Comparison of ENCODE assay signal across 8 mouse cellular contexts in the genomic region with DNA sequence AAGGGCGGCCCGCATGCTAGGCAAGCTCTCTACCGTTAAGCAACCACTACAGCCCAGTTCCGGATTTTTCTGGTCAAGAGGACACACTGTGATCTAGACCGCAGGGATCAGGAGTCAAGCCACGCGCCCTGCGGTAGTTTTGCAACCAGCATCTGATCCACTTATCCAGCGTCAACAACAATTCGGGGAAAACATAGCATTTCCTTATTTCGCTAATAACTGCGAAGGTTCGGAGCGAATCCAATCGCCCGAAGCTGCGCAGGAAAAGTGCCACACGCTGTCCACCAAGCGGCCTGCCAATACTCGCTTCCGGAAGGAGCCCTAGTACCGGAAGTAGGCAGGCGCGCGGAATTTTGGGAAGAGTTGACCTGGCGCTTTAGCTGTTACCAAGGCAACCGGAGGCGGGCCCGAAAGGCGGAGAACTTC. TPM values are rescaled to one million over a fixed set of nuclear protein-coding genes. Genes with fewer than 3 reads are reported as not detected.
DNase-seq lines count a peak whose midpoint lies in the region; ATAC-seq and TF ChIP-seq lines count a peak whose summit lies in the region.

No protein-coding gene starts in this region.

- POLR2A ChIA-PET in Patski (lab: Charles Lee) = no interaction called here

- H3K9me3 ChIP-seq in hindbrain, embryonic 13.5 days = no peaks in the 10 kb centered on the region

- 2% methylated on average over 30 of the region's 30 CpGs for WGBS in hindbrain, embryonic 13.5 days

- peak; percentile 83 for ATAC-seq in Patski
- ATAC-seq in hindbrain, embryonic 13.5 days (ENCODE audit: low FRiP score) = peak; percentile 72

- CTCF ChIA-PET in Patski (lab: Charles Lee) = interaction anchor here (1.1 kb wide), 1 partner anchor 124 kb away, joined by 3 read pairs; no protein-coding TSS in a partner anchor

- peak overlapping the region; percentile 63 for H3K9ac ChIP-seq in hindbrain, embryonic 13.5 days

- no peaks in the 10 kb centered on the region for H3K27me3 ChIP-seq in Patski
- H3K27me3 ChIP-seq in hindbrain, embryonic 13.5 days = 0 out of 2 replicates have a peak, but pooled peaks cover 5% of the 10 kb centered on the region

- peaks cover 3% of the 10 kb centered on the region for H3K4me1 ChIP-seq in hindbrain, embryonic 13.5 days (replicated peaks)

- H3K36me3 ChIP-seq in hindbrain, embryonic 13.5 days = no peaks in the 10 kb centered on the region

- peak overlapping the region; percentile 59 for H3K4me2 ChIP-seq in hindbrain, embryonic 13.5 days

- H3K27ac ChIP-seq in hindbrain, embryonic 13.5 days = peak overlapping the region; percentile 76

- DNase-seq in Patski (ENCODE audit: low read depth, low spot score) = no peak
- DNase-seq in cerebellum, postnatal 14 days = peak; percentile 94 to 96
- DNase-seq in frontal cortex, postnatal 14 days (ENCODE audit: low spot score in 2 of 2) = peak; percentile 83 to 86
- DNase-seq in layer of hippocampus, postnatal 25 days (ENCODE audit: extremely low spot score in 1 of 2, low spot score in 1 of 2) = peak; percentile 70 to 87
- peak; percentile 95 for DNase-seq in lung, postnatal 25 days (ENCODE audit: low spot score)
- peak; percentile 96 for DNase-seq in retina, embryonic 14.5 days (ENCODE audit: low spot score)
- peak; percentile 87 for DNase-seq in thymus, postnatal 4 days

- in situ Hi-C loops in Patski (cut with MboI; ENCODE audit: low pct_unique_long_range_greater_than_20kb) = no loop called here

- peak overlapping the region; percentile 45 for H3K4me3 ChIP-seq in hindbrain, embryonic 13.5 days

- no peak for TF ChIP-seq CTCF in Patski (IDR thresholded peaks at IDR 0.05)

RNA-seq across cellular contexts. Expression of a gene that starts 4.5 kb away (rescaled TPM):
- 14.5 TPM for polyA plus RNA-seq in Patski (2021)
- 10.6 and 10.9 TPM in 2 replicates for polyA plus RNA-seq in hindbrain, embryonic 13.5 days (2015; fragmentation: Nextera tagmentation; extraction: Ambion mirVana)
- total RNA-seq in layer of hippocampus, postnatal 25 days (2021) = 1 to 10 TPM; 8.4 to 9.6 TPM
